Mouse (Mus musculus): ENCODE measurements at regions not wholly inside any gene's neighbourhood (a gene's known extent, or its start where the extent isn't known, plus 50 kb on each side); places are given as distances from the start of the nearest gene placed in this dataset.

DNA sequence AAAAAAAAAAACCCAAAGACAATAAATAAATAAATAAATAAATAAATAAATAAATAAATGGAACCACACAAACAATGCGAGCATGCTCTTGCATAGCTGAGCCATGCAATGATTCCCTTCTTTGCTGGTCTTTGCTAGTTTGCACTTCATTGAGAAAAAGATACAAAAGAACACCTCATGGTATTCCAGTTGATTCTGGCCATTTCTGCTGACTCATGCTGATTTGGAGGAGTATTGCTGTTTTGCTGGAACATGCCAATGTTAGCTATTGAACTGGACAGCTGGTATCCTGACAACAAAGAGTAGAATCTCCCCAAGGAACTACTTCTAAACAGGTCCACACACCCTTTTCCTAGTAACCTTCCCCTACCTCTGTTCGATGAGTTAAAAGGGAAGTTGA lies 60.2 kb downstream of the Htr1a start:
- no peak for DNase-seq (ENCODE audit: low spot score)
- H3K27me3 ChIP-seq (ENCODE audit: insufficient read depth, poor library complexity, severe bottlenecking) = no peaks in the 10 kb centered on the region
- H3K9me3 ChIP-seq = no peaks in the 10 kb centered on the region
- H3K4me3 ChIP-seq = no peak overlapping the region
- no peaks in the 10 kb centered on the region for H3K36me3 ChIP-seq
- H3K27ac ChIP-seq = no peak overlapping the region
- H3K4me1 ChIP-seq (replicated peaks) = no peaks in the 10 kb centered on the region
- WGBS = 93% methylated on average over 2 of the region's 2 CpGs

DNA sequence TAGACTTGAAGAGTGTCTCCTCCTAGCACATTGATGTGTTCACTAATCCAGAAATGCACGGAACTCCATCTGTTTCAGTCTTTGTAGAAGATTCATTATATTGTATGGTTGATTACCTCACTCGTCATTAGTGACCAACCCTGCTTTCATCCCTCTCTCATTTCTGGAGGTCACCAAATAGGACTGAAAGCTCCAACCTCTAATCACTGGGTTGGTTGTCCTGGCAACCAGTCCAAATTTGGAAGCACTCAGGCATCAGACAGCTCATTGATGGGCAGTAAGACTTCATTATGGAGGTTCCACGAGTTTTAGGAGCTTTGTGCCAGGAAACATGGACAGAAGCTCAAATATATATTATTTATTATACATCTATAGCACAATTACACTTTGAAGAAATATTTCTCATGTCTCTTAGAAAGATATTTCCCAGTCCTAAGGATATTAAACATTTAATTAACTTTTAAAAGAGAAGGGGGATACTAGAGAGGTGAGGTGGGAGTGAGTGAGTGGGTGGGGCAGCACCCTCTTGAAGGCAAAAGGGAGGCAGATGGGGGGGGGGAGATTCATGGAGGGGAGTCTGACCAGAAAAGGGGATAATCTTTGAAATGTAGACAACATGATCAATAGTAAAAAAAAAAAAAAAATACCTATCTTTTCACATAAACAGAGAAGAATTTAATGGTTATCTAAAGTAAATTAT lies 94.7 kb downstream of the Htr1a start:
- Histone ChIP-seq H3K4me1 (replicated peaks) (no peaks in the 10 kb centered on the region; the same call in 1 of the 2 replicates), H3K4me3 (no peak overlapping the region), H3K9me3 (no peaks in the 10 kb centered on the region), H3K27me3 (ENCODE audit: insufficient read depth, poor library complexity, severe bottlenecking) (no peaks in the 10 kb centered on the region), H3K36me3 (no peaks in the 10 kb centered on the region), H3K27ac (no peak overlapping the region)
- WGBS = 18% methylated on average over 3 of the region's 3 CpGs
- DNase-seq (ENCODE audit: low spot score) = peak; percentile 8

DNA sequence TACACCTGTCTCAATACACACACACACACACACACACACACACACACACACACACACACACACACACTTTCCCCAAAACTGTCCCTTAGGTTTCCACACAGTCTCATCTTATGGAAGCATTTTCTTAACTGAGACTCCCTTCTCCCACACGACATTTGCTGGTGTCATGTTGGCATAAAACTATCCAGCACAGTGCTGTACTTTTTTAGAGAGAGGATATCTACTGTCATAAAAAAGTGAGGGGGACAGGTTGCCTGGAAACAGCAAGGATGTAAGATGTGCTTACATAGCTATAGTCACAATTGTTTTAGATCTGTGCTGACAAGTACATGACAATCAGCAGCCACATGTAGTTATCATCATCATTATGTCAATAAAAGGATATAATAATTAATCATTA lies 129.8 kb downstream of the Htr1a start:
- Histone ChIP-seq H3K36me3 (no peaks in the 10 kb centered on the region), H3K27ac (no peak overlapping the region), H3K9me3 (no peaks in the 10 kb centered on the region), H3K4me1 (replicated peaks) (no peaks in the 10 kb centered on the region), H3K4me3 (no peak overlapping the region), H3K27me3 (ENCODE audit: insufficient read depth, poor library complexity, severe bottlenecking) (no peaks in the 10 kb centered on the region)
- WGBS = 86% methylated on average over 1 of the region's 1 CpGs
- DNase-seq (ENCODE audit: low spot score) = no peak

DNA sequence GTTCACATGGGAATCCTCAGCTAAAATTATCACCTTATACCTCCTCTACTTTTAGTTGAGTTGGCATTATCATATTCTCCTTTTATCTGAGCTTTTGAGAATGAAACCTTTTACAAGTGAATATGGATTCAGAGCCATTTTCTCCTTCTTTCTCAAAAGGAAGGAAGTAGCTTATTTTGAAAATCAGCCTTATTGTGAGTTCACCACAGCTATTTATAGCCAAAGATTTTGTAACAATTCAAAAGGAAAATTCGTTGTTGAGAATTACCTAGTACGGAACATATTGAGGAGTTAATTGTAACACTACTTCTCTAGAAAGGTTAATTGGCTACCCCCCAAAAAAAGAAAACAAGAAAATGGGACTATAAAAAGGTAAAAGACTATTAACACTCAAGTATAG lies 163.0 kb downstream of the Htr1a start:
- no peaks in the 10 kb centered on the region for H3K9me3 ChIP-seq
- H3K4me1 ChIP-seq (replicated peaks) = no peaks in the 10 kb centered on the region
- no peak overlapping the region for H3K4me3 ChIP-seq
- no peak for DNase-seq (ENCODE audit: low spot score)
- no peak overlapping the region for H3K27ac ChIP-seq
- no peaks in the 10 kb centered on the region for H3K36me3 ChIP-seq
- WGBS = 86% methylated on average over 2 of the region's 2 CpGs
- H3K27me3 ChIP-seq (ENCODE audit: insufficient read depth, poor library complexity, severe bottlenecking) = no peaks in the 10 kb centered on the region

DNA sequence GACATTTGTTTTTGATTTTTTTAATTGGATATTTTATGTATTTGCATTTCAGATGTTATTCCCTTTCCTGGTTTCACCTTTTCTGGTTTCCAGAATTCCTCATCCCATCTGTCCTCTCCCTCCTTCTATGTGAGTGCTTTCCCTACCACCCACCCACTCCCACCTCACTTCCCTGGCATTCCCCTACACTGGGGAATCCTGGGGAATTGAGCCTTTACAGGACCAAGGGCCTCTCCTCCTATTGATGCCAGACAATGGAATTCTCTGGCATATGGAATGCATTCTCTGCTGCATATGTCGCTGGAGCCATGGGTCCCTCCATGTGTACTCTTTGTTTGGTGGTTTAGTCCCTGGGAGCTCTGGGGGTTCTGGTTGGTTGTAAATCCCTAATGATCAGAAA lies 175.9 kb downstream of the Htr1a start:
- no peaks in the 10 kb centered on the region for H3K9me3 ChIP-seq
- DNase-seq (ENCODE audit: low spot score) = no peak
- no peak overlapping the region for H3K4me3 ChIP-seq
- no peaks in the 10 kb centered on the region for H3K36me3 ChIP-seq
- no peaks in the 10 kb centered on the region for H3K27me3 ChIP-seq (ENCODE audit: insufficient read depth, poor library complexity, severe bottlenecking)
- 37% methylated on average over 1 of the region's 1 CpGs for whole genome bisulfite sequencing
- H3K4me1 ChIP-seq (replicated peaks) = no peaks in the 10 kb centered on the region
- no peak overlapping the region for H3K27ac ChIP-seq

DNA sequence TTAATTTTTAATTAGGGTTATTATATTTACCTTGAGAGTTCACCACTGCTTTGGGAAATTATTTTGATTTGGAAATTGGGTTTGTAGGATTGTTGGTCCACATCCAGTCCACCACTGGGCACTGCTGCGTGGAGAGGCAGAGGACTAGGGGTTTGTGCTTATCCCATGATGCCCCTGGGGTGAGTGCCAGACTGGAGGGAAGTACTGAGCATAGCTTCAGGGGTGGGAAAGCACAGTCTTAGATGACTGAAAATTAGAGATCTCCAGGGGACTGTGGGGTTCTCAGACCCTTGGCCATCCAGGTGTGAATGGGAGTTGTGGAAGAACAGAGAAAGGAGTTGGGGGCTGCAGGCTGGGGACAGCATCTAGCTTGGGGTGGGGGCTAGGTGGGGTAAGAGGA lies 177.4 kb downstream of the Htr1a start:
- no peaks in the 10 kb centered on the region for H3K36me3 ChIP-seq
- no peaks in the 10 kb centered on the region for H3K9me3 ChIP-seq
- H3K27me3 ChIP-seq (ENCODE audit: insufficient read depth, poor library complexity, severe bottlenecking) = no peaks in the 10 kb centered on the region
- WGBS = 83% methylated on average over 1 of the region's 1 CpGs
- no peak for DNase-seq (ENCODE audit: low spot score)
- H3K4me3 ChIP-seq = no peak overlapping the region
- no peaks in the 10 kb centered on the region for H3K4me1 ChIP-seq (replicated peaks)
- no peak overlapping the region for H3K27ac ChIP-seq

DNA sequence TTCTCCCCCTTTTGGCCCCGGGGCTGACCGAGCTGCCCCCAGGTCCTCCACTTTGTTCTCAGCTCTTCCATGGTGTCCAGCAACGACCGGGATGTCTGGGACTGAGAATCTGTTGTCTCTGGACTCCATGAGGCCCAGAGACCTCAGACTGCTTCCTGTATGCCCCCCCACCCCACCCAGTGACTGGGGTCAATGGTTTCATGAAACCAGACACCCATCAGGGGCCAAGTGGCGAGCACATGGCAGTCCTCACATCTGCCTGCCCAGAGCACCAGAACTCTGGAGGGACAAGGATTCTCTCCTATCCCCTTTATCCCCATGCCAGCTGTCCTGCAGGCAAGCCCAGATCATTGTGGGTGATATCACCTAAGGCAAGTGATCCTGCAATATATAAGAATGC lies 185.2 kb downstream of the Htr1a start:
- H3K36me3 ChIP-seq = no peaks in the 10 kb centered on the region
- DNase-seq (ENCODE audit: low spot score) = no peak
- 81% methylated on average over 5 of the region's 5 CpGs for WGBS

DNA sequence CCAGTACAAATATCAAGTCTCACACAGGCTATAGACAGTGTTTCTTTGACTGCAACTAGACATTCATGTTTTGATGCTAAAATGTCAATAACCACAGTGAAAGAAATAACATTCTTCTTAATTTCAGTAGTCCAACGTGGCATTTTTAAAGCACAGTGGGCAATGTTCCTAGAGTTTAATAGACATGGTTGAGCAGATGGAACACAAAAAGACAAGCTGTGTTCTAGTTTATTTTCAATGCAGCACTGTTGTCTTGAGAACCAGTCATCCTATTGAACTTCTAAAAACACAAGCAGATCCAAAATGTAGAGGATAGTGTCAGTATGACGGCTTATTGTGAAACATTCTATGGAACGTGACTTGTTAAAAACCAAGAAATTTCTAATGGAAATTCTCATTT lies 205.2 kb downstream of the Htr1a start:
- no peak overlapping the region for H3K27ac ChIP-seq

More for the DNA sequence above, 185.2 kb downstream of the Htr1a start:
- H3K9me3 ChIP-seq = no peaks in the 10 kb centered on the region
- no peak overlapping the region for H3K4me3 ChIP-seq
- no peak overlapping the region; the same call in 1 of the 2 replicates for H3K27ac ChIP-seq
- no peaks in the 10 kb centered on the region for H3K27me3 ChIP-seq (ENCODE audit: insufficient read depth, poor library complexity, severe bottlenecking)
- 0 out of 2 replicates have a peak, but pooled peaks cover 3% of the 10 kb centered on the region for H3K4me1 ChIP-seq (replicated peaks)

More for the DNA sequence above, 205.2 kb downstream of the Htr1a start:
- no peaks in the 10 kb centered on the region for H3K36me3 ChIP-seq
- no peaks in the 10 kb centered on the region for H3K9me3 ChIP-seq
- 86% methylated on average over 3 of the region's 3 CpGs for WGBS
- no peak for DNase-seq (ENCODE audit: low spot score)
- no peaks in the 10 kb centered on the region for H3K27me3 ChIP-seq (ENCODE audit: insufficient read depth, poor library complexity, severe bottlenecking)
- H3K4me1 ChIP-seq (replicated peaks) = no peaks in the 10 kb centered on the region
- no peak overlapping the region for H3K4me3 ChIP-seq
